Mouse (Mus musculus) ES-E14 (cell line): ENCODE measurements at regions not wholly inside any gene's neighbourhood (a gene's known extent, or its start where the extent isn't known, plus 50 kb on each side); places are given as distances from the start of the nearest gene placed in this dataset.

ENCODE experiments used
- DNase-seq: peaks from one replicate; pipeline ENCODE4 v3.0.0-alpha.2; 2013; ENCODE audit warnings: low read depth, low spot score
- H3K27ac ChIP-seq: 2 replicates; pipeline ENCODE4 v1.5.1; 2012; ENCODE audit warnings: low read depth, mild to moderate bottlenecking, low read length, moderate library complexity, mixed read lengths; ENCODE audit not compliant: poor library complexity, insufficient read depth, severe bottlenecking
- H3K36me3 ChIP-seq: 2 replicates; pipeline ENCODE4 v1.6.1; 2012; ENCODE audit warnings: mild to moderate bottlenecking, low read length, moderate library complexity, mixed read lengths; ENCODE audit not compliant: control insufficient read depth, poor library complexity, insufficient read depth, severe bottlenecking
- H3K4me1 ChIP-seq, 2 experiments: fragments of 150-350 bp in 1 of 2; sonication (generic) in 1 of 2; 2 replicates each; pipeline ENCODE4 v1.6.1; 2012; ENCODE audit warnings: low read length in 2 of 2, mild to moderate bottlenecking in 1 of 2, mixed read lengths in 1 of 2; ENCODE audit not compliant: control insufficient read depth in 2 of 2, insufficient read depth in 2 of 2, poor library complexity in 1 of 2
- H3K4me3 ChIP-seq, 2 experiments: fragments of 150-350 bp in 1 of 2; sonication (generic) in 1 of 2; 2 replicates each; pipeline ENCODE4 v1.5.1; 2012; ENCODE audit warnings: low read length in 2 of 2, low read depth in 1 of 2, mild to moderate bottlenecking in 1 of 2, mixed read lengths in 1 of 2; ENCODE audit not compliant: insufficient read depth in 1 of 2, poor library complexity in 1 of 2, severe bottlenecking in 1 of 2
- H3K9ac ChIP-seq: 2 replicates; pipeline ENCODE4 v1.6.1; 2012; ENCODE audit warnings: low read depth, mild to moderate bottlenecking, low read length, mixed read lengths; ENCODE audit not compliant: poor library complexity, insufficient read depth, severe bottlenecking
- H3K9me3 ChIP-seq: fragments of 150-350 bp; sonication (generic); 2 replicates; pipeline ENCODE4 v1.6.1; 2012; ENCODE audit warnings: low read depth, mild to moderate bottlenecking, low read length; ENCODE audit not compliant: control insufficient read depth, insufficient read depth
- CHD2 ChIP-seq: IDR thresholded peaks from 2 replicates; pipeline ENCODE4 v1.6.1; 2014; ENCODE audit warnings: mild to moderate bottlenecking, low read depth, low read length, inconsistent platforms
- HCFC1 ChIP-seq: IDR thresholded peaks from 2 replicates; pipeline ENCODE4 v1.6.1; 2012; ENCODE audit warnings: low read length, inconsistent platforms, borderline replicate concordance; ENCODE audit not compliant: insufficient read depth
- MAFK ChIP-seq: IDR thresholded peaks from 2 replicates; pipeline ENCODE4 v1.6.1; 2014; ENCODE audit warnings: mild to moderate bottlenecking, low read depth, low read length, inconsistent platforms; ENCODE audit not compliant: insufficient read depth
- ZC3H11A ChIP-seq: IDR thresholded peaks from 2 replicates; pipeline ENCODE4 v1.6.1; 2012; ENCODE audit warnings: low read depth, mild to moderate bottlenecking, inconsistent platforms, low read length, borderline replicate concordance
- ZNF384 ChIP-seq: IDR thresholded peaks from 2 replicates; pipeline ENCODE4 v1.6.1; 2012; ENCODE audit warnings: low read depth, low read length, inconsistent platforms
- in situ Hi-C, 2 experiments: fragments of 600-800 bp; cut with MboI; formaldehyde crosslinking; loops; one replicate each; pipeline ENCODE4 v1.15.1; 2025; ENCODE audit warnings: low sequenced_read_pairs in 2 of 2, inconsistent platforms in 1 of 2; ENCODE audit not compliant: unreplicated experiment in 2 of 2

- DNase-seq = peak; percentile 25
- Histone ChIP-seq H3K4me1 (no peaks in the 10 kb centered on the region), H3K4me3 (no peak overlapping the region), H3K9me3 (no peaks in the 10 kb centered on the region), H3K36me3 (no peaks in the 10 kb centered on the region), H3K27ac (no peak overlapping the region), H3K9ac (no peak overlapping the region)
- in situ Hi-C loops = loop anchor here (5.0 to 25.0 kb wide), 2 partner anchors 472 to 482 kb away; no protein-coding TSS in a partner anchor
- TF ChIP-seq MAFK (0 out of 2 replicates have a peak, but pooled peaks have one; percentile 41), HCFC1 (no peak), CHD2 (no peak), ZNF384 (peak; percentile 99), ZC3H11A (peak; percentile 68)
Observed at GRCm38 (mm10) chr13:103643993-103644722, 130.2 kb downstream of the Srek1 start.

GRCm38 (mm10) chr13:103643486-103643885 is 130.9 kb downstream of the Srek1 start:
- no peak for TF ChIP-seq ZNF384
- no peak for TF ChIP-seq HCFC1
- no peak for TF ChIP-seq ZC3H11A
- no peak for TF ChIP-seq MAFK
- TF ChIP-seq CHD2 = no peak
- no peak overlapping the region for H3K27ac ChIP-seq
- H3K4me3 ChIP-seq = no peak overlapping the region
- no peak overlapping the region for H3K9ac ChIP-seq
- no peaks in the 10 kb centered on the region for H3K9me3 ChIP-seq
- DNase-seq = no peak
- in situ Hi-C loops = loop anchor here (5.0 to 25.0 kb wide), 2 partner anchors 471 to 481 kb away; no protein-coding TSS in a partner anchor
- no peaks in the 10 kb centered on the region for H3K4me1 ChIP-seq
- no peaks in the 10 kb centered on the region for H3K36me3 ChIP-seq

GRCm38 (mm10) chr13:103642542-103643375 is 131.6 kb downstream of the Srek1 start:
- Histone ChIP-seq H3K4me3 (no peak overlapping the region), H3K9ac (no peak overlapping the region), H3K9me3 (no peaks in the 10 kb centered on the region), H3K4me1 (no peaks in the 10 kb centered on the region), H3K36me3 (no peaks in the 10 kb centered on the region), H3K27ac (no peak overlapping the region)
- in situ Hi-C loops = loop anchor here (5.0 to 25.0 kb wide), 2 partner anchors 470 to 480 kb away; no protein-coding TSS in a partner anchor
- DNase-seq = no peak
- TF ChIP-seq MAFK (no peak), CHD2 (no peak), ZC3H11A (no peak), ZNF384 (no peak), HCFC1 (no peak)

- no peak for DNase-seq
- no peak for TF ChIP-seq ZNF384
- TF ChIP-seq CHD2 = no peak
- no peak for TF ChIP-seq HCFC1
- TF ChIP-seq MAFK = no peak
- no peak for TF ChIP-seq ZC3H11A
- in situ Hi-C loops = loop anchor here in 1 of 2 experiments (25.0 kb wide), 1 partner anchor 476 kb away; no protein-coding TSS in a partner anchor
Observed at GRCm38 (mm10) chr13:103638038-103638437, 136.4 kb downstream of the Srek1 start.

More at GRCm38 (mm10) chr13:103638038-103638437, 136.4 kb downstream of the Srek1 start:
- H3K4me3 ChIP-seq = no peak overlapping the region
- no peak overlapping the region for H3K9ac ChIP-seq
- H3K9me3 ChIP-seq = no peaks in the 10 kb centered on the region
- H3K27ac ChIP-seq = no peak overlapping the region
- no peaks in the 10 kb centered on the region for H3K36me3 ChIP-seq
- H3K4me1 ChIP-seq = no peaks in the 10 kb centered on the region
